Mouse (Mus musculus): ENCODE data around the gene Slc15a3.

Slc15a3 gene

GRCm38 (mm10) chr19:10839010-10839892 lies at the start of gene Slc15a3:
Gene Slc15a3 (plus strand): TSS chr19:10839727.
- no peak for DNase-seq (ENCODE audit: low spot score)

DNA sequence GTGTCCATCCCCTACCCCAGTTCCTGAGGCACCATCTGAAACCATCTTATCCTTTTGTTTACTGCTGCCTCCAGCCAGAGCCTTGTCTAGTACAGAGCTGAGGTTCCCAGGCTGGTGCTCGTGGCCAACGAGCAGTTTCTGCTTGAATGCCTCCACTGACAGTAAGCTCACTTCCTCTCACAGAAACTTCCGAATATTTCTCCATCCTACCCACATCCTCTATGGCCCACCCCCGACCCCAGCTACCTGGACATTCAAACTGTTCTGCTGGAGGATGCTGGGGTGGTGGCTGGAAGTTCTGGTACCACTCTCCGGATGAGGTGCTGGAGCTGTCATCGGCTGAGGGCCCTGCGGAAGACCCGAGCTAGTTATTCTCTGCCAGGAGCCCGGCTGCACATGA lies 49.2 kb upstream of the Slc15a3 start:
- no peak for DNase-seq (ENCODE audit: low spot score)

GRCm38 (mm10) chr19:10793044-10793443 lies 46.5 kb upstream of the Slc15a3 start:
- no peak for DNase-seq (ENCODE audit: low spot score)

GRCm38 (mm10) chr19:10794916-10795315 lies 44.6 kb upstream of the Slc15a3 start:
- DNase-seq (ENCODE audit: low spot score): no peak

DNA sequence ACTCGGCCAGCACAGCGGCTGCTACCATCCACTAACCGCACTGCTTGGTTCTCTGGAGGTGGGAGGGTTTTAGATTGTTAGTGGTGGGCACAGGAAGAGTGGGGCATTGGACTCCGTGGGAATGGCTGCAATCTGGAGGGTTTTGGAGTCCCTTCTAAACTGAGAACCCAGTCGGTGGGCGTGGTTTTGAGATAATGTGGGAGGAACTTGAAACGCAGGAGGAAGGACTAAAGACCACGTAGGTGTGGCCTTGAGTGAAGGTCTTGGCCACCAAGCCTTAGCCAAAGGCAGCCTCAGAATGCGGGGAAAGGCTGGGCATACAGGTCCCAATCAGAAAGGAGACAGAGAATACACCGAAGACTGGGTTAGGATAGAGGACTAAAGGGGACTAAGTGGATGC lies 41.0 kb upstream of the Slc15a3 start:
- no peak for DNase-seq (ENCODE audit: low spot score)

- peak; percentile 45 for DNase-seq (ENCODE audit: low spot score)
Measured at GRCm38 (mm10) chr19:10799155-10799554, 40.4 kb upstream of the Slc15a3 start.

- DNase-seq (ENCODE audit: low spot score): peak; percentile 75
Measured at GRCm38 (mm10) chr19:10801070-10801469, 38.5 kb upstream of the Slc15a3 start.

GRCm38 (mm10) chr19:10801906-10802305 lies 37.6 kb upstream of the Slc15a3 start:
- no peak for DNase-seq (ENCODE audit: low spot score)

DNA sequence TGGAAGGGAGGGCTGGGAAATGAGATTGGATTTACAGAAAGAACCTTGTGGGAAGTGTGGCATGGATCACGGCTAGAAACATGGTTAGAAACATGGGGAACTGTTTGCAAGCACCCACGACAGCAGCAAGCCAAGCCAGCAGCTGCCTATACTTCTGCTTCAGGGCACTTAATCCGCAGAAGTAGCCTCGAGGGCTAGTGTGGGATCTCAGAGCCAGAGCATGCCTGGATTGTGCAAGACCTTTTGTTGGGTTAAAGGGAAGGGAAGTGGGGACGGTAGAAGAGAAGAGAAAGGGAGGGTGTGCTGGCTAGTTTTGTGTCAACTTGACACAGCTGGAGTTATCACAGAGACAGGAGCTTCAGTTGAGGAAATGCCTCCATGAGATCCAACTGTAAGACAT lies 35.8 kb upstream of the Slc15a3 start:
- DNase-seq (ENCODE audit: low spot score): no peak

DNA sequence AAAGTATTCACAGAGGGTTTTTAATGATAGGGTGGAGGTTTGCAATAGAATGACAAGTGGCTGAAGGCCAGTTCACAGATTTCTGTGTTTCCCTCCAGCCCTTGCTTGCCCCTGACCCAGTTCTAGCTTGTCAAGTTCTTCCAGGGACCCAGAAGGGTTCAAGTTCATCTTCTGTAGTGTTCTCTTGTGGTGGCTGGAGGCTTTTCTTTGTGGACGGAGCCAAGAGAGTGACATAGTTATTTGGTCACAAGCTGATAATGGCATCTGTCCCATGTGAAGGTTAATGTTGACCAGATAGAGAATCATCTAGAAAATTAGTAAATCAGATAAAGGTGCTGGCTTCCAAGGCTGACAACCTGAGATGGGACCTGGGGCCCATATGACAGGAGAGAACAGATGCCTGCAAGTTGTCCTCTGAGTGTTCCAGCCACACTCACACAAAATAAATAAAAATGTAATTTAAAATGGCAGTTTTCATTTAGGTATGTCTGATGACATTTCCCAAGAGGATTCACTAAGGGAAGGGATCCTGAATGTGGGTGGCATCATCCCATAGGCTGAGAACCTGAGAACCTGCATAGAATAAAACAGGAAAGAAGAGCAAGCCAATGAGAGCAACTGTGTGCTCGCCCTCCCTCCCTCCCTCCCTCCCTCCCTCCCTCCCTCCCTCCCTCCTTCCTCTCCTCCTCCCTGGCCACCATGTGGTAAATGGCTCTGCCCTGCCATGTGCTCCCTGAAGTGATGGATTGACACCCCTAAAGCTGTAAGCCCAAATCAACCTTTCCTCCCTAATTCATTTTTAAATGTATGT lies 34.5 kb upstream of the Slc15a3 start:
- no peak for DNase-seq (ENCODE audit: low spot score)

- DNase-seq (ENCODE audit: low spot score): no peak
Measured at GRCm38 (mm10) chr19:10805661-10806285, 33.8 kb upstream of the Slc15a3 start.

GRCm38 (mm10) chr19:10808524-10809233 lies 30.8 kb upstream of the Slc15a3 start:
- DNase-seq (ENCODE audit: low spot score): no peak

DNA sequence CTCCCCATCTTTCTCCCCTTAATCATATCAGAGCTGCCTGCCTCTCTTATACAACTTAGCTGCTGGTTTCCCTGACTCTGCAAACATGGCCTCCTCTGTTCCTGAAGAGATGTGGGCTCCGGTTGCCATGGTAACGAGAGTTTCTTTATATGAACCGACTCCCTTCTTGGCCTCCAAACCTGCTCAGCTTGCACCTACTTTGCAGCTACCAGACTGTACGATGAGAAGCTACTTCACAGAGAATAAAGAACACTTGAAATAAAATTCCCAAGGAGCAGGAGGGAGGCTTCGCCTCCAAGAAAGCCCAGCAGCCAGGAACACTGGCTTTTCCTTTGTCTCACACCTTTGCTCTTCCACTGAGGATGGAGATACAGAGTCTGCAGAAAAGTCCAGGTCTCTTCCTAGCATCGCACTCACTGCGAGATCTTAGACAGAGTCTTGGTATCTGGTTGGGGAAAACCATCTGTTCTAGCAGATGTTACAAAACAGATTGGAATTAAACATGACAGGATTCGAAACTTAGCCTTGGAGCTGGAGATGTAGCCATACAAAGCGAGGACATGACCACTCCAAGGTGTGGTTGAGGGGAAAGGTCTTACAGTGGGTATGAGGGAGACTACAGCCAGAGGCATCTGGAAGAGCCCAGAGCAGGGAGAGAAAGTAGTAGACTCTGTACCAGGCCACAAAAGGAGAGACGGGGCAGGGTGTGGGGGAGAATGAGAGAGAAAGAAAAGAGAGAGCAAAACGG lies 29.9 kb upstream of the Slc15a3 start:
- peak; percentile 82 for DNase-seq (ENCODE audit: low spot score)

DNA sequence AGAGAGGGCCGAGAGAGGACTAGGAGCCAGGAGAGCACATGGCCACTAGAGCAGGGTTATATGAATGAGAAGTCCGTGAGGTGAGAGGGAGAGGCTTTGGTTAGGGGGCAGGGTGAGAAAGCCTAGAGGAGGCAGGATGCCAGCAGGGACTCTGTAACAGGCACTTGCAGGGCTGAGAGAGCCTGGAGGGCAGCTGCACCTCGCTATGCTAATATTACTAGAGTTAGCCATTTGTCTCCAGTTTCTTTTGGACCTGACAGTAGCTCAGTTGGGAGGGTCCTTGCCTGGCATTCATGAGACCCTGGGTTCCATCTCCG lies 29.4 kb upstream of the Slc15a3 start:
- no peak for DNase-seq (ENCODE audit: low spot score)

GRCm38 (mm10) chr19:10811471-10811870 lies 28.1 kb upstream of the Slc15a3 start:
- DNase-seq (ENCODE audit: low spot score): no peak

DNA sequence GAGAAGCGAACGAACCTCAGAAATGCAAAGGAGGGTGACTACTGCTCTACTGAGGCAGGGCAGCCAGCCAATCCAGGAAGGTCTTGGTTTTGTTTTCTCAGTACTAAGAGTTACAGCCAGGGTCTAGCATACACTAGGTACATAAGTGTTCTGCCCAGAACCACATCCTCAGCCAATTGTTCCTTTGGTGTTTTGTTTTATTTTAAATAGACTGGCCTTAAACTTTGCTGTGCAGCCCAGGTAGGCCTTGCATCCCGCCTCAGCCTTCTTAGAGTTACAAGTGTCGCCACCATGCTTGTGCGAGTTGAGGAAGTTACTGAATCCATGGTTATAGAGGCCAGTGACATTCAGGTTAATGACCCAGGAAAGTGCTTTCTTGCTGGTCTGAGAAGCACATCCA lies 26.5 kb upstream of the Slc15a3 start:
- no peak for DNase-seq (ENCODE audit: low spot score)

DNA sequence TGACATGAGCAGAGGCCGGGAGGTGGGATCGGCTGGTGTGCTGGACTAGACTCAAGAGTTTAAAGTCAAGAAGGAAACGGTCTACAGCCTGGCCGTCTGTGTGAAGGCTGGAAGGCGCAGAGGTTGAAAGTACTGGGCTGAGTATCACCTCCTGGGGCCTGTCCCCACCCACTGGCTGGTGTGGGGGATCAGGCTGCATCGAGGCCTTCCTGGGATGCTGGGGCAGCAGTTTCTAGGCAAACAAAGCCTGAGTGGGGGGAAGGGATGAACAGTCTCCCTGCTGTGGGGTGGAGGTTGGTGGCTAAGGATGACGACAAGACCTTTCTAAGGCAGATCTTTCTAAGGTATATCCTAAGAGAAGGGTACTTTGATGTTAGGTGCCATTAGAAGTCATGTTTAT lies 25.6 kb upstream of the Slc15a3 start:
- no peak for DNase-seq (ENCODE audit: low spot score)

DNA sequence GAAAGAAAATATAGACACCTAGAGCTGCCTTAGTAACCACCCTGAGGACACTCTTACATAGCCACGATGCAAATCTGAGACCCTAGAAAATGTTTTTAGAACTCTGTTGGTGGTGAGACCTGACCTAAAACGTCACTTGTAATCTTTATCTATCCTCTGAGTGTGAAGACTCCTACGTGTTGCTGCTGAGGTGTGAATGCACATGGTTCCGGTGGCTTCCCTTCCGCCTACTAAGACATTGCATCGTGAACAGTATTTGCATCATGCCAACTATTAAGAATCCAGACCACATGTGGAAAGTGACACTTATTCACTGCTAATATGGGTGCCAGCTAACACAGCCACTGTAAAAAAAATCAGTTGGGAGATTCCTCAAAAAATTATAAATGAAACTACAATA lies 23.7 kb upstream of the Slc15a3 start:
- DNase-seq (ENCODE audit: low spot score): no peak

DNA sequence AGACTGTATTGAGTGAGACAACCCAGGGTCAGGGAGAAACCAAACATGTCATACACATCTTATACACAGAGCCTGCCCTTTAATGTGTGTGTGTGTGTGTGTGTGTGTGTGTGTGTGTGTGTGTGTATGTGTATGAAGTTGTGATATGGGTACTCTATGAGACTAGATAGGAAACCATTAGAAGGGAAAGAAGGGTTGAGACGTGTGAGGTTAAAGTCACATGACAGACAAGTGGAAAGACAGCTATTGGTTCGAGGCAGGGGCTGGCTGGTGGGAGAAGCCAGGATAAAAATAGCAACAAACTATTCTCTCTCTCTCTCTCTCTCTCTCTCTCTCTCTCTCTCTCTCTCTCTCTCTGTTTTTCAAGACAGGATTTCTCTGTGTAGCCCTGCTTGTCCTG lies 23.1 kb upstream of the Slc15a3 start:
- no peak for DNase-seq (ENCODE audit: low spot score)

- no peak for DNase-seq (ENCODE audit: low spot score)
Measured at GRCm38 (mm10) chr19:10818217-10818946, 21.1 kb upstream of the Slc15a3 start.

DNA sequence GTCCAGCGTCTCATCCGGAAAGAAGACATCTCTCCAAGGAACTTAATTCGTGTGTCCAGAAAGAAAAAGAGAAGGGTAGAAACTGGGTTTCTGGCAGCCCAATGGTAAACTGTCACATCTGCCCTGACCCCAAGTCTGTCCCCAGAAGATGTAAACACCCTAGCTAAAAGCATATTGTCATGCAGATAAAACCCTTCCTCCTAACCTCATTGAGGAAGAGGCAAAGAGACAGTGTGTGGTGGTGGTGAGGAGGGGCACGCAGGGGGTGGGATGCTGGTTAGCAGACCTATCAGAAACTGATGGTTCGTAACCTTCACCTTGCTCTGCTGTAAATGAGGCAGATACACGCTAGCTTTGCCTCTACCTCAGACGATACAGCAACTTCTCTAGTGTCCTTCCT lies 18.2 kb upstream of the Slc15a3 start:
- no peak for DNase-seq (ENCODE audit: low spot score)
